Mouse (Mus musculus): ENCODE measurements around the gene Sh3gl3. TPM values are rescaled to one million over a fixed set of nuclear protein-coding genes. Genes with fewer than 3 reads are reported as not detected.

Sh3gl3 gene
- polyA plus RNA-seq, 1 experiment from 2014 or later, result 5.5 TPM

DNA sequence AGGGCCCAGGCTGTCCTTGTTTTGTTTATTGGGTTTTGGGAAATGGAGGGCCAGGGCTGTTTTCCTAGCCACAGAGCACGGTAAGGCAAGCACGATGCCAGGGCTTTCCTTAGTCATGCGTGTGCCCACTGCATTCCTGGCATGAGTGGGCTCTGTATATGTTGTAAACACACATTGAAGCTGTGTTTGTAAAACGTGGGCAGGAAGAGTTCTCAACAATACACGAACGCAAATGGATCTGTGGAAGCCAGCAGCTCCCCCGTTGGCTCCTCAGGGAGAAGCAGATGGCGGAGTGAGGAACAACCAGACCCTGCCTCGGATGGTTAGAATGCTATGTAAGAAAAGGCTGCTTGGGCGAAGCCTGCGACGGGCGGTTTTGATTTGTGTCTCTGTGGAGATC lies 108.8 kb downstream of the Sh3gl3 start:
- no peak for DNase-seq (ENCODE audit: low spot score)

DNA sequence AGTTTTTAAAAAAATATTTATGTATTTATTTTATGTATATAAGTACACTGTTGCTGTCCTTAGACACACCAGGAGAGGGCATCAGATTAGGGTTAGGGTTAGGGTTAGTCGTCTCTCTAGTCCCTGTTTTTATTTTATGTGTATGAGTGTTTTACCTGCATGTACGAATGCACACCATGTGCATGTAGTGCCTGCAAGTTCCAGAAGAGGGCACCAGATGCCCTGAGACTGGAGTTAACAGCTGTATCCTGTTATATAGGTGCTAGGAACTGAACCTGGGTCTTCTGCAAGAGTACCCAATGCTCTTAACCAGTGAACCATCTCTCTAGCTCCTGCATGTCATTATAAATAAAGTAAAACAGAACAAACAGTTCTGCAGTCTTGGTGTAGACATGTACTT lies 113.6 kb downstream of the Sh3gl3 start:
- DNase-seq (ENCODE audit: low spot score), result no peak

GRCm38 (mm10) chr7:82293441-82293840 lies 119.8 kb downstream of the Sh3gl3 start:
- no peak for DNase-seq (ENCODE audit: low spot score)

- no peak for DNase-seq (ENCODE audit: low spot score)
Measured at GRCm38 (mm10) chr7:82294083-82294482, 120.4 kb downstream of the Sh3gl3 start.

GRCm38 (mm10) chr7:82294611-82295010 lies 121.0 kb downstream of the Sh3gl3 start:
- no peak for DNase-seq (ENCODE audit: low spot score)

- DNase-seq (ENCODE audit: low spot score), result no peak
Measured at GRCm38 (mm10) chr7:82308398-82308797, 134.8 kb downstream of the Sh3gl3 start.

- DNase-seq (ENCODE audit: low spot score), result no peak
Measured at GRCm38 (mm10) chr7:82318515-82318914, 144.9 kb downstream of the Sh3gl3 start.

- no peak for DNase-seq (ENCODE audit: low spot score)
Measured at GRCm38 (mm10) chr7:82326616-82327015, 153.0 kb downstream of the Sh3gl3 start.

DNA sequence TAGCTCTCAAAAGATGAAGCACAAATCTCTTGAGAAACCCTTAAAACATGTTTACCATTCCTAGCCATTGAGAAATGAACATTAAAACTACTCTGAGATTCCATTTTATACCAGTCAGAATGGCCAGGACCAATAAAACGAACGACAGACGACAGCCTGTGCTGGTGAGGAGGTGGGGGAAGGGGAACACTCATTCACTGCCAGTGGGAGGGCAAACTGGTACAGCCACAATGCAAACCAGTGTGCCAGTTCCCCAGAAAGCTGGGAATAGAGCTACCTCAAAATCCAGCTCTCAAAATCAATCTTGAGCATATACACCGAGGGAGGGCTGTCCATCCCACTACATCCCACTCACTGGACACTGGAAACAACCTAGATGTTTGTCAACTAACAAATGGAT lies 153.6 kb downstream of the Sh3gl3 start:
- no peak for DNase-seq (ENCODE audit: low spot score)

DNA sequence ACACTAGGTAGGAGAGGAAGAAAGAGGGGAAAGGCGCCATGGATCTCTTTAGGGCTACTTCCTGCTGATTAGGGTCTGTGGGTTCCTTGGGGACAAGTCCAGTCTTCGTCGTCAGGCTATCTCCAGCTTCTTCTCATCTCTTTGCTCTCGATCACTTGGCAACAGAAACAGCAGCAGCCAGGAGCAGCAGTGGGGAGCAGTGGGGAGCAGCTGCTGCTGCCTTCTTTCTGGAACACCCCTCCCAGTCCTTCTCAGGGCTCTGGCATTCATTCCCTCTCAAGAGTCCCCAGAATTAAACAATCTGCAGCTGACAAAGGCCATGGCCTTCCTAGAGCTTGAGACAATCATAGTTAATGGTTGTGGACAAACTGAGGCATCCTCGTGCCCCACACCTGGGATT lies 154.2 kb downstream of the Sh3gl3 start:
- no peak for DNase-seq (ENCODE audit: low spot score)

DNA sequence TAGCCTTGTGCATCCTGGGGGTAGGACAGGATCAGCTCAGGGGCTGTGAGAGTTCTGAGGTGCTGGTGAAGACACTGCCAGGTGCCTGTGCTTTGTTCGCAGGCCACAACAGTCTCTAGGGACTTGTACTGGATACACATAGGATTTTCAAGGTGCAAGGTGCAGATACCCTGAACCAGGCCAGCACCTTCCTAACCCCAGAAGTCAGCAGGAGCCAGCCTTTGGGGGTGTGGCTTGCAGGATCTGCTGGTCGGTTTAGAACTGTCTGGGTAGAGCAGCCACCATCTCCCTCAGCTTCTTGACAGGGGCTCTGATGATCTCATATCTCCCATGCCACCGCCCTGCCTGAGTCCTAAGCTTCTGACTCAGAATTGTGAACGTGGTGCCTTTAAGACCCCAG lies 156.2 kb downstream of the Sh3gl3 start:
- DNase-seq (ENCODE audit: low spot score), result no peak

DNA sequence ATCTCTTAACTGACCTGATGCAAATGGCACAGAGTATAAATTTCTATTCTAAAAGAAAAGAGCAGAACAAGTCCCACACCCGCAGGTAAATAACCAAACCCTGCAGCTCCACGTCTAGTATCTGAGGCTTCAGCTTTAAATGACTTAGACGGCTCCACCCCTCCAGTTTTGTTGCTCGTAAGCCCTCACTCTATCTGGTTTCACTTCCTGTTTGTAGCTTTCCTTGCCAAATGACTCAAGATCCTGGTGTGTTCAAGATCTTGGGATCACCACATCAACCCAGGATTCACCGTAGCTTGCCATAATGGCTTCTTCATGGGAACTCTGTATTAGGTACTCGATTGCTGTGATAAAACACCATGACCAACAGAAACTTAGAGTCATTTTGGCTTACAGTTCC lies 157.2 kb downstream of the Sh3gl3 start:
- DNase-seq (ENCODE audit: low spot score), result no peak

GRCm38 (mm10) chr7:82334000-82334399 lies 160.4 kb downstream of the Sh3gl3 start:
- DNase-seq (ENCODE audit: low spot score), result no peak

DNA sequence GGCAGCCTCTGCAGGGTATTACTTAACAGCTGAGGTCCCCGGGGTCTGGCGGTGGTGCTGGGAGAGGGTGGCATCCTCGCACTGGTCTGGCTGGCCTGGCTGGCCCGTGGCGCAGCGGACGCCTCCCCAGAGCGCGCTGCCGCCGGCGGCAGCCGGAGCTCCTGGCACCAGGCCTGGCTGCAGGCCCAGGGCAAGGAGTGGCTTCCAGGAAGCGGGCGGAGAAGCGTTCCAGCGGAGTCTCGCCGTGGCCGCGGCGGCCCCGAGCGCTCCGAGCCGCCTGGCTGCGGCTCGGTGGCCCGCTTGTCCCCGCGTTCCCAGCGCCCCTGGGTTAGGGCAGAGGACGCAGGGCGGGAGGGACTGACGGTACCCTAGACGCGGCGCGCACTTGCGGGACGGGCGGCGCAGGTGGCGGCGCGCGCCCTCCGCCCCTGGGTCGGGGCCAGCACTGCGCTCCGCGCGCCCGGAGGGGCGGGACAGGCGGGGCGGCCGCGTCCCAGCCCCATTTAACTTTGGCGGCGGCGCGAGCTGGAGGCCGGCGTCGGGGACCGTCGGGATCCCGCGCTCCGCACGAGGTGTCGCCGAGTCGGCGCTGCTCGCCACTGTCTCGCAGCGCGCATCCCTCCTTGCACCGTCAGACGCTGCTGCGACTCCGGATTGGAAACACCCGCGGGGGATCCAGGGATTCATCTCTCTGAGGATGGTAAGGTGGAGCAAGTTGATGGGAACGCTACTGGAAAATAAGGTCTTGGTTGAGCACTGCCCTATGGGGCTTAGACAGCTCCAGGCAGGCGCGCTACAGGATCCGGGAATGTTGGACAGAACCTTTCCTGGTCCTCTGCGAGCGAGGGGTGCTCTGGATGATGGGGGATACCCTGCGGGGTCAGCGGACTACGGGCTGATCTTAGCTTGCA lies 161.8 kb downstream of the Sh3gl3 start, which contains the start of gene Adamtsl3:
Adamtsl3 (plus strand) TSS at position 484 of the 911 bp plus-strand sequence.
- no peak for DNase-seq (ENCODE audit: low spot score)

GRCm38 (mm10) chr7:82336132-82336531 lies 162.5 kb downstream of the Sh3gl3 start:
- no peak for DNase-seq (ENCODE audit: low spot score)

DNA sequence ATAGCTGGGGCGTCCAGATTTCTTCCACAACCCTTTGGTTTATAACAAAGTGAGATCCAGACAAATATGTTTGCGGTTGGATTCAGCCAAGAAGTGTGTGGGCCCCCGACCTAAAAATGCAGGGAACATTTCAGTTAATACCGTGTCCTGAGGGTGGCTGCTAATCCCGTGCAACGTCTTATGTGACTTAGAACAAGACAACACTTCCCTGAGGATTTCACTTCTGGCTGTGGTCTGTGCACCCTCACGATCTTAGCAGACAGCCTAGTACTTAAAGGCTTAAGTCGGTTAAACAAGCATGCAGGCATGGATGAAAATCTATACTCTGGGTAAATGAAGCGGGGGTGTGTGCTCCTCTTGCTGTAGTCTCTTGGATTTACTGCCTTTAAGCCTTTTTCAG lies 164.5 kb downstream of the Sh3gl3 start:
- no peak for DNase-seq (ENCODE audit: low spot score)

DNA sequence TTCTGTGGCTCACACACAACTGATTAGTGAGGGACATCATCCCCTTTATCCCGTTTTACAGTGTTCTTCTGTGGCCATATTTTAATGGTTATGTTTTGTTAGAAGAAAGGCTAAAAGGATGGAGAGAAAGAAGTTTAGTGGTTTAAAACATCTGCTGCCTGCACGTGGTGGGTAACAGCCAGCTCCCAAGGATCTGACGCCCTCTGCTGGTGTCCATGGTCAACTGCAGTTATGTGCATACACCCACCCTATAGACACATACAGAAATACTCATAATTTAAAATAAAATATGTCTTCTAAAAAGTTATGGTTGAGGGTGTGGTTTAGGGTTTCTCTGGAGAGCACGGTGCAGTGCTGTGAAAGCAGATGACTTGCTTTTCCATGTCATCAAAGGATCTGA lies 164.9 kb downstream of the Sh3gl3 start:
- no peak for DNase-seq (ENCODE audit: low spot score)

DNA sequence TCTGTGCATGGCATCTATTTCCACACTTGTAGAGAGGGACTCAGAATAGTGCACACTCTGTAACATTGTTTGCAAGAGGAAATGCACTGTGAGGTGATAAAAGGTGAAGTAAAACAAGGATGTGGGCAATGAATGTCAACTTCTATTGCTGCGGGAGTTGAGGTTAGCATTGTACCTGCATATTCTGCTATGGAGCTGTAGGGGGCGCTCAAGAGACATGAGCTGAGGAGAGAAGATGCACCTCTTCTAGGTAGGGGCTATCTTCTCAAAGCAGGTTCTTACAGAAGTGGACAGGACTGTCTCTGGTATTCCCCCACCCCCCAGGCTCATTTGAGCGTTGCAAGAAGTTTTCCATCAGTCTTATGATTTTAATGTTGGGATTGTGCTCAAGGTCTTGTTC lies 165.6 kb downstream of the Sh3gl3 start:
- DNase-seq (ENCODE audit: low spot score), result peak; percentile 26

DNA sequence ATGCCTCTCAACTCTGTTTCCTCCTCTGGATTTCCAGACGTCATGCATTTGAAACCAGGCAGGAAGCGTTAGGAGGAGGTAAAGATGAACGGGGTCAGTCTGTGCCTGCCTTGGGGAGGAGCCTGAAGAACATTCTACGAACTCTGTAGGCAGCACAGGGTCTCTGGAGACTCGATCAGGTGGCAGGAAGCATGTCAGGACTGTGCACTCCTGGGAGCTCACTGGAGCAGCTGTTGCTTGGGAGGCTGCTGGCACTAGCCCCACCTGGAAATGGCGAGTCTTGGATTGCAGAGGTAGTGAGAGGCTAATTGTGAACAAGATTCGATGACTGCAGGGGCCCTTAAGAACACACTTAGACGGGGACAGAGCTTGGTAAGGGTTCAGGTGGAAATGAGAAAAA lies 167.8 kb downstream of the Sh3gl3 start:
- DNase-seq (ENCODE audit: low spot score), result no peak

- no peak for DNase-seq (ENCODE audit: low spot score)
Measured at GRCm38 (mm10) chr7:82346706-82347105, 173.1 kb downstream of the Sh3gl3 start.

DNA sequence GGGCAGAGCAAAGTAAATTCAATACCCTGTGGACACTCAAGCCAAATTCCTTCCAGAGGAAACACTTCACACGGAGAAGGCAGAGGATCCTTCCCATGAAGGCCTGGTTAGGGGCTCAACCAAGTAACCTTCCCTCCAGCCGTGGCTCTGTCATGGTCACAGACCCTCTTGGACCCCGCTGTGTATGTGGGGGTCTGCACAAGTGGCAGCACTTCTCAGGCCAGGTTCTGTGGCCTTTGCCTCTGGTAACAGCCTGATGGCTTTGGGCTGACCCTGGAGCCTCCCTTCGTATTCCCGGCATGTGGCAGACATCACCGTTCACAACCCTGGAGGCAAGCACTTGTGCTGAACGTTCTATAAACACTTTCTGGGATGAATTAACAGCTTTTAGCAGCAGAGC lies 176.2 kb downstream of the Sh3gl3 start:
- DNase-seq (ENCODE audit: low spot score), result no peak

GRCm38 (mm10) chr7:82350421-82350820 lies 176.8 kb downstream of the Sh3gl3 start:
- no peak for DNase-seq (ENCODE audit: low spot score)

All from thymus, postnatal 0 days (tissue).